Mouse (Mus musculus) embryonic facial prominence, embryonic 13.5 days (tissue): Measurements from ENCODE around the gene Rhoj. TPM values are rescaled to one million over a fixed set of nuclear protein-coding genes. Genes with fewer than 3 reads are reported as not detected.
"Not testable (repeated sequence)": the region's sequence is repeated elsewhere in the genome, so short reads cannot be mapped to it uniquely, and the experiment has no call there.

Experiments used
- ATAC-seq: fragments of 200-750 bp; cut with Nextera tagmentation; 2 replicates; pipeline ENCODE4 v1.8.0; 2017; ENCODE audit warnings: low read depth; ENCODE audit not compliant: insufficient number of reproducible peaks, insufficient read depth, low FRiP score, low TSS enrichment
- H3K27ac ChIP-seq: fragments of 300-500 bp; sonication (generic); 2 replicates; pipeline ENCODE4 v1.5.1; 2015; ENCODE audit warnings: moderate library complexity, mild to moderate bottlenecking, inconsistent platforms
- H3K27me3 ChIP-seq: fragments of 300-500 bp; sonication (generic); 2 replicates; pipeline ENCODE4 v1.6.1; 2015; ENCODE audit warnings: mild to moderate bottlenecking, inconsistent platforms
- H3K36me3 ChIP-seq: fragments of 300-500 bp; sonication (generic); 2 replicates; pipeline ENCODE4 v1.6.1; 2015; ENCODE audit warnings: mild to moderate bottlenecking, inconsistent platforms
- H3K4me1 ChIP-seq: fragments of 300-500 bp; sonication (generic); 2 replicates; pipeline ENCODE4 v1.6.1; 2015; ENCODE audit warnings: inconsistent platforms
- H3K4me2 ChIP-seq: fragments of 300-500 bp; sonication (generic); 2 replicates; pipeline ENCODE4 v1.6.1; 2015; ENCODE audit warnings: moderate library complexity, mild to moderate bottlenecking, inconsistent platforms
- H3K4me3 ChIP-seq: fragments of 300-500 bp; sonication (generic); 2 replicates; pipeline ENCODE4 v1.5.1; 2015; ENCODE audit warnings: mild to moderate bottlenecking, inconsistent platforms
- H3K9ac ChIP-seq: fragments of 300-500 bp; sonication (generic); 2 replicates; pipeline ENCODE4 v1.6.1; 2015; ENCODE audit warnings: mild to moderate bottlenecking, inconsistent platforms
- H3K9me3 ChIP-seq: fragments of 300-500 bp; sonication (generic); 2 replicates; pipeline ENCODE4 v1.6.1; 2016; ENCODE audit warnings: inconsistent platforms
- WGBS: fragments of 180-500 bp; shearing (Covaris S2); methylation state at CpG from one replicate; pipeline ENCODE4 v1.1.7; 2015; ENCODE audit warnings: mixed read lengths; 5-methylcytosine and 5-hydroxymethylcytosine counted together
- polyA plus RNA-seq: library from polyadenylated mRNA; unstranded; fragments of >200 nt; fragmentation: Nextera tagmentation; extraction: Ambion mirVana; gene quantifications from 2 replicates; pipeline ENCODE4 v1.2.1, GENCODE M21; 2015

Gene Rhoj
- polyA plus RNA-seq, 1 experiment from 2014 or later = 34.0 TPM

DNA sequence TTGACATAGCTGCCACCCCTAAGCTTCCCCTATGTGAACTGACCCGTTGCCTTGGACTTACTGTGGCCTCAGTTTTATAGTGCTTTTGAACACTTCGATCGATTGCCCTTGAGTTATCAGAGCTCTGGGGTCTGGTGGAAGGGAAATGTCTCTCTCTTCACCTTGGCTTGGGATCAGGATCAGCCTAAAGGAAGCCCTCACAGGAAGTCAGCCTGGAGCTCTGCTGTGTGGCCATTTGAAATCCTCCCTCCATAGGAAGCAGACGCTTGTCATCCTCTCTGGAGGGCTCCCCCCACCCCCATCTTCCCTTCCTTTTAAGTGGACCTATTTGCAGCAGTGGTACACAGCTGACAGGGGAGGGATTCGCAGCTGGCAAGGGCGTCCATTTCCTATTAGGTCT is 1.6 kb downstream of the Rhoj start:
- peak overlapping the region; percentile 59 for H3K4me3 ChIP-seq

DNA sequence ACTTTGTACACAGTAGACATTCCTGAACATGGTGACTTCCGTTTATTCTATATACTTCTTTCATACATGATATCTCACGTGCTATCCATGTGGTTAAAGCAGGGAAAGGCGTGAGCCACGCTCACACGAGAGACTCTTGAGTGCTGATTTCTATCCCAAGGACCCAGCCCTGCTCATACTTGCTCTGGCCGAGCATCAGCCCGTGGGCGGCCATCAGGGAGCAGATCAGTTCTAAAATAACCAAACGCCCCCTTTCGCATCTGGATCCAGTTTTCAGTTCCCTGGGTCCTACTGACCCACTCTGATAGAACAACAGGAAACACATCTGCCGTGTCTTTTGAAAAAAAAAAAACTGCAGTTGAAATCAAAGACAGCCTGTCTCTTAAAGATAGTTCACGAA is 2.6 kb downstream of the Rhoj start:
- peak overlapping the region; percentile 90 for H3K4me2 ChIP-seq
- H3K4me3 ChIP-seq = no peak overlapping the region
- H3K9ac ChIP-seq = no peak overlapping the region
- no peak for ATAC-seq
- whole genome bisulfite sequencing = 50% methylated on average over 12 of the region's 12 CpGs
- no peaks in the 10 kb centered on the region; the same call in 1 of the 2 replicates for H3K27me3 ChIP-seq
- no peak overlapping the region for H3K27ac ChIP-seq
- no peaks in the 10 kb centered on the region for H3K36me3 ChIP-seq
- H3K9me3 ChIP-seq = no peaks in the 10 kb centered on the region
- peaks cover 9% of the 10 kb centered on the region for H3K4me1 ChIP-seq

More for the DNA sequence above, 1.6 kb downstream of the Rhoj start:
- H3K9ac ChIP-seq = no peak overlapping the region
- H3K36me3 ChIP-seq = no peaks in the 10 kb centered on the region
- peaks cover 9% of the 10 kb centered on the region for H3K4me1 ChIP-seq
- H3K27ac ChIP-seq = no peak overlapping the region
- WGBS = 40% methylated on average over 6 of the region's 6 CpGs
- H3K9me3 ChIP-seq = no peaks in the 10 kb centered on the region
- peak overlapping the region; percentile 90 for H3K4me2 ChIP-seq
- ATAC-seq = no peak
- H3K27me3 ChIP-seq = no peaks in the 10 kb centered on the region; the same call in 1 of the 2 replicates

DNA sequence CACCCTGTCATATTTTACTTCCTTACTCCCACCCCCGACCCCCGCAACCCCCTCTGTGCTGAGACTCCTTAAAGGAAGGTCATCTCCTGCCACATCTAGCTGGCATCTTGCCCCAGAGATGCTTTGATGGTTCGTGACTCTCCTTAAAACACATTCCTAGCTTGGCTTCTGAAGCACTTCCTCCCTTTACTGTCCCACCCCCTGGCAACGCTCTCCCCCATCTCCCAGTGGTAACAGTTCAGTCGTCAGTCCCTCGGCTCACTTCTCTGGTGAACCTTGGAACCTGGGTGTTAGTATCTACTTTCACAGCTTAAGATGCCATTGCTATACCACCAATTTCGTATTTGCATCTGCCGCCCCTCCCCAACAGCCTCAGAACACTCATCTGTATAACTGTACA is 3.8 kb downstream of the Rhoj start:
- Histone ChIP-seq H3K9ac (no peak overlapping the region), H3K4me3 (no peak overlapping the region), H3K27ac (no peak overlapping the region), H3K27me3 (no peaks in the 10 kb centered on the region; the same call in 1 of the 2 replicates), H3K4me2 (no peak overlapping the region), H3K9me3 (no peaks in the 10 kb centered on the region), H3K4me1 (peaks cover 9% of the 10 kb centered on the region), H3K36me3 (no peaks in the 10 kb centered on the region)
- no peak for ATAC-seq
- 87% methylated on average over 8 of the region's 8 CpGs for WGBS

- Histone ChIP-seq H3K9me3 (no peaks in the 10 kb centered on the region), H3K27me3 (no peaks in the 10 kb centered on the region; the same call in 1 of the 2 replicates), H3K4me2 (no peak overlapping the region), H3K4me3 (no peak overlapping the region), H3K4me1 (peaks cover 5% of the 10 kb centered on the region; the same call in 1 of the 2 replicates), H3K27ac (no peak overlapping the region), H3K36me3 (no peaks in the 10 kb centered on the region), H3K9ac (no peak overlapping the region)
- no peak for ATAC-seq
- 81% methylated on average over 3 of the region's 3 CpGs for WGBS
These were observed 5.9 kb downstream of the Rhoj start for GRCm38 (mm10) chr12:75313992-75314391.

DNA sequence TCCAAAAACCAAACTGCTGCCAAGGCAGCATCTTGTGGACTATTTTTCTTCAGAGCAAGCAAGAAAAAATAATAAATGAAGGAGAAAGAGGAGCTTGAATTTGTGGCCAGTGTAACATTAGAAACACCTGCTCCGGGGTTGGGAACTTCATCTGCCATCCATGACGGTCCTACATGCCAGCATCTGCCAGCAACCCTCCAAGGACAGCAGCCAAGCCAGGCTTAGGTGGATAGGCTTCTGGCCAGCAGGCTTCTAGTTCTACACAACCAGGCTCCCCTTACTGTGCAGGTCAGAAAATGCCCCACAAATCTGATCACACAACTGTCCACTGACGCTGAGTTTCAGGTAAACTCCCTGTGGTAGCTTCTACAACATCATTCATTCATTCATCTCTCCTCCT is 7.7 kb downstream of the Rhoj start:
- Histone ChIP-seq H3K36me3 (no peaks in the 10 kb centered on the region), H3K4me3 (no peak overlapping the region), H3K4me2 (no peak overlapping the region), H3K27me3 (no peaks in the 10 kb centered on the region; the same call in 1 of the 2 replicates), H3K9ac (no peak overlapping the region), H3K27ac (no peak overlapping the region), H3K9me3 (no peaks in the 10 kb centered on the region), H3K4me1 (no peaks in the 10 kb centered on the region)
- ATAC-seq = no peak
- WGBS = 79% methylated on average over 3 of the region's 3 CpGs

DNA sequence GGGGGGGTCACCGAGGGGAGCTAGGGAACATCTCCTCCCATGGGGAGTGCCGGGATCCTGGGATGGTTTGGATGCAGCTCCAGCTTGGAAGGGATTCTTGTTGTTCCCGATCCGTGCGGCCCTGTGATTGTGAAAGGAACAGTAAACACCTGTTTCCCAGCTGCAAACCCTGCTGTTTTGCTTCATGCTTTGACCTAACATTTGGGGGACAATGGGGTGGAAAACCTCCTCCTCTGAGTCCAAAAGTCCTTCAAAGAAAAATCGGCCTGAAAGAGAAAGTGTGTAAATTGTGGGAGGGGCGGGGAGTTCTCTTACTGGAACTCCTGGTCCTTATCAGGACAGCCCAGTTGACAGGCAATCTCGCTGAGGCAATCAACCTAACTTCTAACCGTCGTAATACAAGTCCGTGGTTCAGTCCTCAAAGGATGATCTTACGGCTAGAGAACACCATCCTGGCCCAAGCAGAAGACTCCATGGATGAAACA is 12.4 kb downstream of the Rhoj start:
- H3K4me3 ChIP-seq = no peak overlapping the region
- H3K9ac ChIP-seq = no peak overlapping the region
- no peaks in the 10 kb centered on the region for H3K4me1 ChIP-seq
- H3K9me3 ChIP-seq = 0 out of 2 replicates have a peak, but pooled peaks cover 5% of the 10 kb centered on the region
- no peak overlapping the region for H3K4me2 ChIP-seq
- H3K36me3 ChIP-seq = peaks cover 10% of the 10 kb centered on the region; the same call in 1 of the 2 replicates
- 80% methylated on average over 12 of the region's 12 CpGs for WGBS
- H3K27me3 ChIP-seq = no peaks in the 10 kb centered on the region
- H3K27ac ChIP-seq = no peak overlapping the region
- ATAC-seq = no peak

GRCm38 (mm10) chr12:75321189-75321588 is 13.1 kb downstream of the Rhoj start:
- Histone ChIP-seq H3K9me3 (0 out of 2 replicates have a peak, but pooled peaks cover 5% of the 10 kb centered on the region), H3K9ac (no peak overlapping the region), H3K4me1 (no peaks in the 10 kb centered on the region), H3K4me2 (no peak overlapping the region), H3K36me3 (peaks cover 10% of the 10 kb centered on the region; the same call in 1 of the 2 replicates), H3K27ac (no peak overlapping the region), H3K4me3 (no peak overlapping the region), H3K27me3 (no peaks in the 10 kb centered on the region)
- WGBS = 77% methylated on average over 4 of the region's 4 CpGs
- no peak for ATAC-seq

DNA sequence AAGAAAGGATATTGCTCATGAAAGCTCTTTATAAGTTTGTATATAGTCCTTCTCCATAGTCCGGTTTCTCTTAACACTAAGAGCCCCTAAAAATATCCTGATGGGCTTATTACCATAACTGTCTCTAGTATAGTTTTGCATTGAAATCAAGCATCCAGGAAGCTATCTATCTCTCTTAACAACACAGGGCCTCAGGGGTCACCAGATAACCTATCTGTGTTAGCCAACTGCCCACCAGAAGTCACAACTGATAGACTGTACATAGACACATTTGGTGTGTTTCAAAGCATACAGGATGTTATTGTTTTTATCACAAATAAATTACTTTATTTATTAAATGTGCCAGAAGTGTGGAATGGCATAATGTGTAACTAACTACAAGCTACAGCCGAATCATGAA is 21.1 kb downstream of the Rhoj start:
- Histone ChIP-seq H3K4me1 (no peaks in the 10 kb centered on the region), H3K27me3 (no peaks in the 10 kb centered on the region), H3K9me3 (no peaks in the 10 kb centered on the region), H3K9ac (no peak overlapping the region), H3K4me3 (no peak overlapping the region), H3K27ac (no peak overlapping the region), H3K36me3 (no peaks in the 10 kb centered on the region), H3K4me2 (no peak overlapping the region)
- WGBS = 89% methylated on average over 2 of the region's 2 CpGs
- no peak for ATAC-seq

- WGBS = 85% methylated on average over 3 of the region's 3 CpGs
- Histone ChIP-seq H3K36me3 (no peaks in the 10 kb centered on the region), H3K9me3 (no peaks in the 10 kb centered on the region), H3K27me3 (no peaks in the 10 kb centered on the region), H3K4me1 (no peaks in the 10 kb centered on the region), H3K27ac (no peak overlapping the region), H3K4me3 (no peak overlapping the region), H3K9ac (no peak overlapping the region), H3K4me2 (no peak overlapping the region)
- ATAC-seq = no peak
These were observed 31.8 kb downstream of the Rhoj start for GRCm38 (mm10) chr12:75339894-75340293.

GRCm38 (mm10) chr12:75340331-75340730 is 32.2 kb downstream of the Rhoj start:
- ATAC-seq = no peak
- Histone ChIP-seq H3K27ac (no peak overlapping the region), H3K9ac (no peak overlapping the region), H3K27me3 (no peaks in the 10 kb centered on the region), H3K4me2 (no peak overlapping the region), H3K9me3 (no peaks in the 10 kb centered on the region), H3K4me3 (no peak overlapping the region), H3K36me3 (no peaks in the 10 kb centered on the region), H3K4me1 (no peaks in the 10 kb centered on the region)
- WGBS = 90% methylated on average over 7 of the region's 7 CpGs

- 0 out of 2 replicates have a peak, but pooled peaks cover 10% of the 10 kb centered on the region for H3K4me1 ChIP-seq
- no peak overlapping the region for H3K4me3 ChIP-seq
- H3K27ac ChIP-seq = no peak overlapping the region
- H3K27me3 ChIP-seq = no peaks in the 10 kb centered on the region
- H3K9me3 ChIP-seq = no peaks in the 10 kb centered on the region
- no peak overlapping the region for H3K9ac ChIP-seq
- no peak overlapping the region for H3K4me2 ChIP-seq
- H3K36me3 ChIP-seq = no peaks in the 10 kb centered on the region
- ATAC-seq = no peak
- WGBS = 77% methylated on average over 7 of the region's 7 CpGs
These were observed 40.4 kb downstream of the Rhoj start for GRCm38 (mm10) chr12:75348551-75348950.

GRCm38 (mm10) chr12:75349537-75349936 is 41.4 kb downstream of the Rhoj start:
- not testable (repeated sequence) for ATAC-seq, H3K9me3 ChIP-seq, H3K27me3 ChIP-seq, H3K27ac ChIP-seq, H3K4me1 ChIP-seq, H3K4me3 ChIP-seq, H3K9ac ChIP-seq, H3K4me2 ChIP-seq, H3K36me3 ChIP-seq
- WGBS = 81% methylated on average over 5 of the region's 5 CpGs
